Mouse (Mus musculus): ENCODE results near the gene Gm28961.
"Not testable (repeated sequence)": the region's sequence is repeated elsewhere in the genome, so short reads cannot be mapped to it uniquely, and the experiment has no call there.

The Gm28961 gene

DNA sequence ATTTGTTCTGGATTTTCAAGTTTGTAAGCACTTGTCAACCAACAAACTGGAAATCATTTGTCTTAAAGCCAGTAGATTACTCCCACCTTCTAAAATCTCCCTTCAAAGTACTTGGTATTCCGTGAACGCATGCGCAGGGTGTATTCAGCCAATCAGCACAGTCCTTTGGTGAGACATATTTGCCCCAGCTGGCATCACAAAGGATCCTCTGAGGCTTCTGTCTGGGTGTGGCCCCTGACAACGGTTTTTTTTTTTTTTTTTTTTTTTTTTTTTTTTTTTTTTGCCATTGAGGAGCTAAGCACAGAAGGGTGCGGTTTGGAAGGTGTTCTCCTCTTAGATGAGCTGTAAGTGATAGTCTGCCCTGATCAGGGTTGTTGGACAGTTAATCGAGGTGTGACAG lies at the start of gene Gm28961:
Gm28961 (plus strand) TSS at position 301 of the 400 bp plus-strand sequence.
- DNase-seq (ENCODE audit: extremely low read depth, low read depth) = not testable (repeated sequence)

Measured in MEL-GATA-1-ER (cell line).